Mouse (Mus musculus) T-helper 2 cell (primary cell): ENCODE results near the gene Scarf1.
"Not testable (repeated sequence)": the region's sequence is repeated elsewhere in the genome, so short reads cannot be mapped to it uniquely, and the experiment has no call there.

Source experiments
- in situ Hi-C: fragments of 300-600 bp; cut with MboI, MseI; formaldehyde crosslinking; loops from one replicate; pipeline ENCODE4 v1.15.1; 2025; ENCODE audit warnings: high pct_unique_total_duplicates

The Scarf1 gene

DNA sequence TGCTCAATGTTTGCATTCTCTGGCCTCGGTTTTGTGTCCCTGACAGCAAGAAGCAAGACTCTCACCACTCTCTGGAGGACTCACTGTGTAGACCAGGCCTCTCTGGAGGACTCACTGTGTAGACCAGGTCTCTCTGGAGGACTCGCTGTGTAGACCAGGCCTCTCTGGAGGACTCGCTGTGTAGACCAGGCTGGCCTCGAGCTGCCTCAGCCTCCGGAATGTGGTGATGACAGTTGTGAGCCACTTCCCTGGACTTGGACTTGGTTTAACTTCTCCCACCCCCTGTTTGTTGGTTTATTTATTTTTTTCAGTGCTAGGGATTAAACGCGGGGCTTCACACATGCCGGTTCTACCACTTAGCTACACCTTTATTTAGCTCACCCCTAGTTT is 23.7 kb downstream of the Scarf1 start:
- in situ Hi-C loops = no loop called here

DNA sequence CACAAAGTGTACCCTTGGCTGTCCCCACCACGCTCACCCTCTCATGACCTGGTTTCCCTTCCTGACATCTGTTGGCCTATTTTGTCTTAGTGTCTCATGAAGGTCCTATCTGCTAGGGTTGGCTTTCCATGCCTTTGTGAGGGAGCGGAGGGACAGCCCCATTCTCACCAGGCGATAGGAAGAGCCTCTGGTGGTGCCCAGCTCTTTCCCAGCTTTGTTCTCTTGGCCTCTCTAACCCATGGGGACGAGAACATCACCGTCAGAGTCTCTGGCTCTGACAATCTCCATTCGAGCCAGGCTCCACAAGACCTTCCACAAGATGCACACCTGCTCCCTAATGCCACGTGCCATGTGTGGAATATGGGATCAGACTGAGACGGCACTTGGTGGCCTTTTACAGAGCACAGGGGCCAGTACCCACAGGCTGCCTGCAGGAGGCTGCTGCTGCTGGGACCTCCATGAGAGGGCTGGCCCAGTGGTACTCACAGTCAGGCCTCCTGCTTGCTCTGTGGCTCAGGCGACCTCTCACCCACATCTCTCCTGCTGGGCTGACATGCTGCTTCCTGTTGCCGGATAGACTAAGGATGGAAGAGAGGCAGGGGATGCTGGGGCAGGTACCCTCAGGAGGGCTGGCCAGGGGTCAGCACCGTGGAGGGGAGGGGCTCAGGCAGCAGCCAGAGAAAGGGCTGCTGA is 24.3 kb downstream of the Scarf1 start:
- in situ Hi-C loops = no loop called here

GRCm38 (mm10) chr11:75538184-75538969 is 25.0 kb downstream of the Scarf1 start:
- in situ Hi-C loops = no loop called here

- in situ Hi-C loops = no loop called here
Observed at GRCm38 (mm10) chr11:75538970-75539299, 25.6 kb downstream of the Scarf1 start.

DNA sequence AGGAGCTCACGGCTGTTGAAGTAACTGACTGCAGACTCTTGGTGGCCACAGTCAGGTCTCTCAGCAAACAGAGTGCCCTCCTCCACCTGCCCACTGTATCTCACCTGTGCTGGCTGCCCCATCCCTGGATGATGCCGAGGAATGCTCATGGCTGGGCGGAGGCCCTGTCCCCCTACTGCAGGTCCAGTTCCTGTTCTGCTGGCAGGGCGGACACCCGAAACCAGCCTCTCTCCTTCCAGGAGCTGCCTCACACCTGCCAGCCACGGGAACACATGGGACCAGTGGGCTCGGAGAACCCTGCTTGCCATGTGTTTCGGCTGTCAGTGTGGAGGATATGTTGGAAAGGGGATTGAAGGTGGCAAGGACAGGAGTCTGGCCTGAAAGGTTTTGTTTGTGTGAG is 26.9 kb downstream of the Scarf1 start:
- in situ Hi-C loops = no loop called here

- in situ Hi-C loops = no loop called here
Observed at GRCm38 (mm10) chr11:75540710-75541581, 27.6 kb downstream of the Scarf1 start.

DNA sequence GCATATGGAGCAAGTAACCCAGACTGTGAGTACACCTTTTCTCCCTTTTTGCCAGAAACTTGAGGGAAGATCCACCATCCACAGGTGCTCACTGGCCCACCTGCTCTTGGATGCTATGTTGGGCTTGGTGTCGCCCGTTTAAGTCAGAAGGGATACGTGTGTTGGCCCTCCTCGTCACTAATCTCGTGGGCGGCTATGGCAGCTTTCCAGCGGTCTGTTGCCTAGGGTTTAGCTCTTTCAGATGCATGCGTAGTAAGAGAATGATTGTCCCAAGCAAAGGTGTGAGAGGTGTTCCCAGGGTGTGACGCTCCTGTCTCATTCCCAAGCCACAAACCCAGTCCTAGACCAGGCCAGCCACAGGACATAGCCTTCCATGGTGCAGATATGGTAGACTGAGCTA is 31.4 kb downstream of the Scarf1 start:
- in situ Hi-C loops = no loop called here

- in situ Hi-C loops = no loop called here
Observed at GRCm38 (mm10) chr11:75546057-75546456, 32.7 kb downstream of the Scarf1 start.

DNA sequence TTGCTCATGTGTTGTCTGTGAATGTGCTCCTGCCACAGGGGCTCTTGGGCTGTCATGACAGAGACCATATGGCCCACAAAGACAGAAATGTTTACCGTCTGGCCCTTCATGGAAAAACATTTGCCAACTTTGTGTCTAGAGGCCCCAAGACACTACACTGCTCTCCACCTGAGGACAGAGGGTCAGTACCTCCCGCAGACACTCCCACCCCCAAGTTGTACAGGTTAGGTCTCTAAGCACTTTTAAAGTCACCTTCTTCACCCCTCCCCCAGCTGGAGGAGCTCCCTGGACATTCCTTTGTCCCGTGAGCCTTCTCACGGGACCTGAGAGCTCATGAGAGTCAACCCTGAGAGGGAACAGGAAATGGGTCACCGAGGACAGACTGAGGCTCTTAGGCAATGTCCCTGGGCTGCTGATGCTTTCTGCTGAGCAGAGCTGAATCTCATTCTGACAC is 36.3 kb downstream of the Scarf1 start:
- in situ Hi-C loops = no loop called here

- in situ Hi-C loops = no loop called here
Observed at GRCm38 (mm10) chr11:75550200-75550946, 37.0 kb downstream of the Scarf1 start.

DNA sequence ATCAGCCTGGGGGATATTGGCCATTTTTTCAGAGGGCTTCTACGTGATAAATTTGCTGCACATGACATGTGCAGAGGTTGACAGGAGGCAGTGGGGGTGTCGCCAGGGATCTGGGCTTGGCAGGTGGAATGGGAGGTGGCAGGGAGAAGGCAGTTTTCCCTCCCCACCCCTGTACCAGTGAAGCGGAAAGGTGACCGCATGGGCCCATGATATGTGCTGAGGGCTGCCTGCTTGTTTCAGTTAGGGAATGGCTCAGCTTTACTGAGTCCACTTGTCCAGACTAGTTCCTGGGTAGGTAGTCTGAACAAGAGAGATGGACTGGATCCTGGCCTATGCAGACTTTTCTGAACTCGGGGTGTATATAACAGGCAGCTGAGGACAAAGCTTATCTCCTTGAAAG is 38.0 kb downstream of the Scarf1 start:
- in situ Hi-C loops = no loop called here

GRCm38 (mm10) chr11:75551961-75552441 is 38.7 kb downstream of the Scarf1 start:
- in situ Hi-C loops = no loop called here

- in situ Hi-C loops = no loop called here
Observed at GRCm38 (mm10) chr11:75552906-75553482, 39.7 kb downstream of the Scarf1 start.

DNA sequence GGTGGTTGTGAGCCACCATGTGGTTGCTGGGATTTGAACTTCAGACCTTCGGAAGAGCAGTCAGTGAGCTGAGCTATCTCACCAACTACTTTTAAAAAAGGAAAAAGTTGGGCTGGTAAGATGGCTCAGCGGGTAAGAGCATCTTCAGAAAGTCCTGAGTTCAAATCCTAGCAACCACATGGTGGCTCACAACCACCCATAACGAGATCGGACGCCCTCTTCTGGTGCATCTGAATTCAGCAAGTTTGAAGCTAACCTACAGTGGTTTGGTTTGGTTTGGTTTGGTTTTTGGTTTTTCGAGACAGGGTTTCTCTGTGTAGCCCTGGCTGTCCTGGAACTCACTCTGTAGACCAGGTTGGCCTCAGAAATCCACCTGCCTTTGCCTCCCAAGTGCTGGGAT is 42.7 kb downstream of the Scarf1 start:
- in situ Hi-C loops = not testable (repeated sequence)

- in situ Hi-C loops = no loop called here
Observed at GRCm38 (mm10) chr11:75557142-75557541, 43.8 kb downstream of the Scarf1 start.

GRCm38 (mm10) chr11:75558101-75558500 is 44.8 kb downstream of the Scarf1 start:
- in situ Hi-C loops = no loop called here

GRCm38 (mm10) chr11:75559870-75560504 is 46.6 kb downstream of the Scarf1 start:
- in situ Hi-C loops = no loop called here

DNA sequence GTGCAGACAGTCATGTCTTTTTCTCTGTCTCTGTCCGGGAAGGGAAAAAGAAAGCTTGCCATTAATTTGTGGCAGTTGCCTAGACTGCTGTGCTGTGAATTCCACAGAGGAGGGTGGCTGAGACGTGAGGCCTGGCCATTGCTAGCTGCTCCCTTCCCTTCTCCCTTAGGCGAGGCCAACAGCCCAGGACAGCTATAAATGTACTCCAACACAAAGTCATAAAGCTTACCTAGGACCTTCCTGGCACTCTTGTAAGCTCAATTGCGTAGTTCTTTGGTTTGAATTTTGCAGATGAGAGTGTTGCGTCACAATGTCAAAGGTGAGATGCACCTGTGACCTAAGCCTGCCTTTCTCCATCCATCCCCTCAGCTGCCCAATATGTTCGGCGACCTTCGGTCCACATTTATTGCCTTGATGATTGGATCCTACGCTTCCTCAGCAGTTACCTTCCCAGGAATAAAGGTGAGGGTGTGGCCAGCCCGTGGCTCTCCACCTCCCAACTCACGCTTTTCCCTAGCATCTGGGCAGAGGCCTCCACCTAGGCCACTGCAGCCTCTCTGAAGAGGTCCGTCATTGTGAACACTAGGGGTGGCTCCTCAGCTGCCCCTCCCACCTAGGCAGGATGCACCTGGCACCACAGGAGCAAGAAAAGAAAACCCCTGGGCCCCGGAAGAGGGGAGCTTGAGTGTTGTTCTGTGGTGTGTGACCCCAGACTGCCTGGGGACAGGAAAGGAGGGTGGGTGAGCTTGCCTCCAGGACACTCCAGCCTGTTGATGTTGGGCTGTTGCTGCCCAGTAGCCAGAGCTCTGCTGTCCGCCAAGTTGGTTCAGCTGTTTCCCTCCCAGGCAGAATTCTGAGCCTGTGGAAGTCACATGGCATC is 47.4 kb downstream of the Scarf1 start:
- in situ Hi-C loops = no loop called here

GRCm38 (mm10) chr11:75561410-75561791 is 48.1 kb downstream of the Scarf1 start:
- in situ Hi-C loops = no loop called here

- in situ Hi-C loops = no loop called here
Observed at GRCm38 (mm10) chr11:75562840-75563239, 49.5 kb downstream of the Scarf1 start.
